Mouse (Mus musculus) olfactory bulb, adult 2 months (tissue): ENCODE results near the gene Nav3.

ENCODE experiments used
- CTCF ChIP-seq: fragments of 200-500 bp; IDR thresholded peaks from 2 replicates; pipeline ENCODE4 v1.5.1; 2012; ENCODE audit warnings: low read depth, mild to moderate bottlenecking, low read length, moderate library complexity; ENCODE audit not compliant: insufficient read depth
- POLR2A ChIP-seq: fragments of 200-500 bp; IDR thresholded peaks from 2 replicates; pipeline ENCODE4 v1.6.1; 2012; ENCODE audit warnings: mild to moderate bottlenecking, low read depth, low read length, moderate library complexity; ENCODE audit not compliant: insufficient read depth

- TF ChIP-seq CTCF (no peak), POLR2A (no peak)
Observed at GRCm38 (mm10) chr10:109699771-109700335, 756.2 kb downstream of the Nav3 start.
